Mouse (Mus musculus) layer of hippocampus, postnatal 14 days (tissue): ENCODE measurements around the gene Tial1. TPM values are rescaled to one million over a fixed set of nuclear protein-coding genes. Genes with fewer than 3 reads are reported as not detected.

Experiments
- microRNA-seq, 2 experiments: library from miRNA; unstranded; fragments of <30 nt; microRNA quantifications; one replicate each; pipeline ENCODE4 v1.2.0; 2021
- total RNA-seq, 2 experiments: library from RNA; stranded (reverse); gene quantifications; 2 replicates each; pipeline ENCODE4 v1.2.3; 2021

Tial1 gene
- total RNA-seq, 2 experiments from 2014 or later, result 105 to 113 TPM

Small RNA genes lying within 50 kb of the gene (microRNA-seq; reads per million reads assigned to microRNA genes)
- gene Gm24365, result 0 reads per million in 2 experiments

Other genes with a start within 250 kb of the Tial1 start
- gene Armc5, start 224.4 kb downstream of the Tial1 start, total RNA-seq, result 10 to 100 TPM; 10.5 to 13.7 TPM
- 1 to 10 TPM; 3.6 to 4.1 TPM for gene 9130023H24Rik, start 223.7 kb downstream of the Tial1 start, total RNA-seq
- 10 to 100 TPM; 22.6 to 24.1 TPM for gene Tgfb1i1, start 214.9 kb downstream of the Tial1 start, total RNA-seq
- gene Slc5a2, start 196.1 kb downstream of the Tial1 start, total RNA-seq, result not detected
- gene BC017158, start 163.5 kb downstream of the Tial1 start, total RNA-seq, result 10 to 100 TPM; 23.6 to 24.6 TPM
- gene Rgs10, start 43.0 kb downstream of the Tial1 start, total RNA-seq, result 10 to 100 TPM; 46.5 to 55.4 TPM
- 10 to 100 TPM in 1 of 2 experiments, 1 to 10 TPM in 1; 8.9 to 10.3 TPM for gene Bag3, start 61.9 kb upstream of the Tial1 start, total RNA-seq
- gene Inpp5f, start 149.6 kb upstream of the Tial1 start, total RNA-seq, result 100 to 1,000 TPM; 246 to 261 TPM